Mouse (Mus musculus) B cell, adult 2 months (primary cell): Measurements from ENCODE around the gene Adgra1.

Experiments used
- DNase-seq, 2 experiments: peaks; one replicate each; pipeline ENCODE4 v3.0.0; 2022

Gene Adgra1

DNA sequence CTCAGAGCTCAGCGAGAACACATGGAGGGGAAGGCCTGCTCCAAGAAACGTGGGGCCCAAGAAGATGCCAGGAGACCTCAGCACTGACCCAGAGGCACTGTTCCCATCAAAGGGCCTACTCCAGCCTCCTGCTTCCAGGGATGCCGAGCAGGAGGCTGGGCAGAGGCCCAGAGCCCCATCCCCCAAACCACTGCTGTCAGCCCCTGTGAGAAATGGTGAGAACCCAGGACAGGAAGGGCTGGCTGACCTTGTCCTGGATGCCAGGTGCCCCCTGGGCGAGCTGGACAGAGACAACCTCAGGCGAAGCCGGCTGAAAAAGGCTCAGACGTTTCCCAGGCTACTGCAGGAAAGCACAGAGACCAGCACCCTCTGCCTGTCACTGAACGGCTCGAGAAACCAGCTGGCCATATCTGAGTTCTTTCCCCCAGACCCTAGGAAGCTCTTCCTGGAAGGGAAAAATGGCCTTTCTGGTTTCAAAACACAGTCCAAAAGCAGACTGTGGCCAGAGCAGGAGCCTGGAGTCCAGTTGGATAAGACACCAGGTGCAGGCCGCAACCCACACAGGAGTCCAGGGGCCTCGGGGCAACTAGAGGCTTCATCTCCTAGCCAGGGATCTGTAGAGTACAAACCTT is 76.3 kb downstream of the Adgra1 start:
- no peak for DNase-seq

GRCm38 (mm10) chr7:139914141-139915047 is 80.4 kb downstream of the Adgra1 start:
- peak in 1 of 2 experiments; percentile 5 for DNase-seq

- no peak for DNase-seq
Measured at GRCm38 (mm10) chr7:139915646-139916257, 81.8 kb downstream of the Adgra1 start.

- DNase-seq: no peak
Measured at GRCm38 (mm10) chr7:139916345-139916744, 82.4 kb downstream of the Adgra1 start.

GRCm38 (mm10) chr7:139918262-139918661 is 84.3 kb downstream of the Adgra1 start:
- DNase-seq: no peak
